Mouse (Mus musculus) megakaryocyte-erythroid progenitor cell, adult 5-6 weeks (primary cell): ENCODE results near the gene Pax7. TPM values are rescaled to one million over a fixed set of nuclear protein-coding genes. Genes with fewer than 3 reads are reported as not detected.

Experiments used
- ATAC-seq: replicated peaks from 2 replicates; pipeline ENCODE4 v1.8.0; 2016; ENCODE audit warnings: mild to moderate bottlenecking, inconsistent platforms; ENCODE audit not compliant: severe bottlenecking, poor library complexity, low FRiP score, low TSS enrichment
- total RNA-seq, 2 experiments: library from RNA; stranded (forward) in 1 of 2; stranded (reverse) in 1 of 2; fragments of 200-1000, 215-1000 nt in 1 of 2; fragments of >200 nt in 1 of 2; fragmentation: Nextera tagmentation in 1 of 2; gene quantifications; 2 replicates each; pipeline ENCODE4 v1.2.3; 2014 to 2017

Gene Pax7
- total RNA-seq, 2 experiments from 2014 or later = not detected

DNA sequence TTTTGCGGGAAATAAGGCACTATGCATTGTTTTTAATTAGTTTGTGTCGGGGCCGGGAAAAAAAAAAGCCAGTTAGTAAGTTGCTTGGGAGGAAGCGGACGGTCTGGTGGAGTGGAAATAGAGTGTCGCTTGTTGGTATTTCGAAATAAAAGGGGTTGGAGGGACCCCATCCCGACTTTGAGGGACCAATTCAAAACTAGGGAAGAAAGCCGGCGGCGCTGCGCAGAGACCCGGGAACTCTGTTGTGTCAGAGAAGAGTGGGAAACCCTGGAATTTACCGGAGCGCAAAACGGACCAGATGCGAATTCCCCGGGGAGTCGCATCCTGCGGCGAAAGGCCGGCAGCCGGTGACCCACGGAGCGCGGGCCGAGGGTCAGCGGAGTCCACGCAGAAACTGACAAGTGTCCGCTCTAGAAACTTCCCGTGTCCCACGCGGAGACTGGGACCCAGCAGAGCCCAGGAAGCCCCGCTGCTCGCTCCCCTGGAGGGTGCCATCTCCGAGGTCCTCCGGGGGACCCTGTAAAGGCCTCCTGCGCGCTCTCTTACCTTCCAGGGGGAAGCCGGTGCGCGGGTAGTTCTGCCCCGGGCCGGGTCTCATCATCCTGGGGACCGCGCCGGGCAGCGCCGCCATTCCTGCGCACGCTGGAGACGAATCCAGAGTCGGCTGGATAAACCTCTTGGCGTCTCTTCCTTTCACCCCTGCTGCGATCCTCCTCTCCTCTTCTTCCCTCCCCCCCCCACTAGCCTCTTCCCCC, 870 bp downstream of the Pax7 start:
- ATAC-seq = no peak

DNA sequence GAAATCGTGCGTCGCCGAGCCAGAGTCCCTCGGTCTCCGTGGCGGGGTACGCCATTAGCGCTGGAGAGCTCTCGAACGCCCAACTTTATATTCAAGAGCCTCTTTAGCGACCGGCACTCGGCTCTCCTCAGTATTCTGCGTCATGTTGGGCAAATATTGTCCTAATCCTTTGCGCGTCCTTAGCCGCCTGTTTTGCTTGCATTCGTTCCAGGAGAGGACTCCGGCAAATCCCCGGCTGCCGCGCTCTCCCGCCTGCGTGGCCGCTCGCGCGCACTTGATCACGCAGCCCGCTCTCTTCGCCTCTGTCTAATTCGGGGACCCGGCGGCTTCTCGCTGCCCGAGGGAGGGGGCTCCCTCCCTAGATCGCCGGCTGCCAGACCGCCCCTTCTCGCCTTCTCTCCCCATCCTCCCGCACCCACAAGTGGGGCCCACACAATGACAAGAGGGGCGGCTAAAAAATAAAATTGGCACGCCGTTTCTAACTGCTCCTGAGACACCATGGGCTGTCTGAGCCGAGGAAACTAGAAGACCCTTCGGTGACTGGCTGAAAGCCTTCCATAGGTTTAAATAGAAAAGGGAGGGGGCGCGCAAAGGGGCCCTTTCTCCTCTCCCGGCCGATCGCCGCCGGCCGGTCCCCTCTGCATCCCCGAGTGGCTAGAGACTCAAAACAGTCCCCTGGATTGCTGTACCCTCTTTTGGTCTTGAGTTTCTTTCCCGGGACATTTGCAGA, 1.7 kb downstream of the Pax7 start:
- no peak for ATAC-seq

GRCm38 (mm10) chr4:139830581-139831387, 2.5 kb downstream of the Pax7 start:
- no peak for ATAC-seq

- no peak for ATAC-seq
Measured at GRCm38 (mm10) chr4:139830053-139830452, 3.3 kb downstream of the Pax7 start.

- ATAC-seq = no peak
Measured at GRCm38 (mm10) chr4:139828871-139829590, 4.3 kb downstream of the Pax7 start.

DNA sequence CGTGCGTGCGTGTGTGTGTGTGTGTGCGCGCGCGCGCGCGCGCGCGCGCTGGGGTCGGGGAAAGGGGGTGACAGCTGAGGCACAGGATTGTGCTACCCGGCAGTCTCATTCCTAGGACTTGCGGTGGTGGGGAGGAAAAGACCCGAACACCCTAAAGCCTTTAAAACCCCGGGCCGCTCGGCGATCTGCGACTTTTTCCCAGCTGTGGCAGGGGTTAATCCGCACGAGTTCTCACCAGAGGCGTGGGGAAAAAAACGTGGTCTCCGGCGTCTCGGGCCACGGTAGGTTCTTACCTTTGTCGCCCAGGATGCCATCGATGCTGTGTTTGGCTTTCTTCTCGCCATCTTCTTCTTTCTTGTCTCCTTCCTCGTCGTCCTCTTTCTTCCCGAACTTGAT, 5.0 kb downstream of the Pax7 start:
- no peak for ATAC-seq

- ATAC-seq = no peak
Measured at GRCm38 (mm10) chr4:139827501-139828282, 5.6 kb downstream of the Pax7 start.

DNA sequence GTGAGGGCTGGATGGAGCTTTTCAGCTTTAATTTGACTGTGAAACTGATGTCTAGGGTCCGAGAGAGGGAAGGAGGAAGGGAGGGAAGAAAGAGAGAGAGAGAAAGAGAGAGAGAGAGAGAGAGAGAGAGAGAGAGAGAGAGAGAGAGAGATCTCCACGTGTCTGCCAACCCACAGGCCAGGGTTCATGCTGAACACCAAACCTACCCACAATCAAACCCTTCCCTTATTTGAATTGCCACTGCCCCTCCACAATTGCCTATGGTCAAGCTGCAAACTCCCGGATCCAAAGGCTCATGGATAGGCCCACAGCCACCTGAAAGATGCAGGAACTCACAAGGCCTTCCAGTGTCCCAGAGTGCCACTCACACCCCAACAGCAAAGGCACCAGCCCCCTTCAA, 7.1 kb downstream of the Pax7 start:
- ATAC-seq = no peak

DNA sequence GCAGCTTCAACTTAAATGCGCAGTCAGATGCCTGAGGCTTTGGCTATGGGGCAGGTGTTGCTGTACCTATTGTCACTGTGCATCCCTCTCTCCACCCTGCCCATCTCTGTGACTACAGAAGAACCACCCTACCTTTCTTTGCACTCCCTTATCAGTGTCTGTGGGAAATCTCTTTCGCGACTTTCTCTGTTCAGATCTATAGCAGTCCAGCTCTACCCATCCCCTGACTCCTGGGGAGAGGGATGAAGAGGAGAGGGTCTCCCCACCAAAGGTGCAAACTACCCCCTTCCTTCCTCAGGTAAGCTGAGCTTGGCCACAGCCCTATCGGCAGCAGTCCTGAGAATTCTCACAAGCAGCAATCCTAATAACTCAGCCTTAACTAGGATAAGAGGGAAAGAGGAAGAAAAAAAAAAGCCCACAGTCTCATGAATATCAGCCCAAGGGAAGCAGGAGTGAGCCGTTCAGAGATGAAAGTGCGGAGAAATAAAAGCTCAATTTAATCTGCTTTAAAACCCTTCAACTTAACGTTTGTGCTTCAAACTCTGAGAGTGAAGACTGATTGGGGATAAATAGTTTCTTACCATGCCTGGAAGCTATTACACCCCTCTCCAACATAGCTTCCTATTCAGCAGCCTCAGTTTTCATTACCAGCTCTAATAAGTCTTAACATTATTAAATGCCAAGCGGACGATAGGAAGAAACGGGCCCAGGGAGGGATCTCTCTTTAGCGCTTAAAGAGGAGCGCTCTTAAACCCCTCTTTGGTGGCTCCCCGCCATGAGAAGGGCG, 7.8 kb downstream of the Pax7 start:
- ATAC-seq = no peak

DNA sequence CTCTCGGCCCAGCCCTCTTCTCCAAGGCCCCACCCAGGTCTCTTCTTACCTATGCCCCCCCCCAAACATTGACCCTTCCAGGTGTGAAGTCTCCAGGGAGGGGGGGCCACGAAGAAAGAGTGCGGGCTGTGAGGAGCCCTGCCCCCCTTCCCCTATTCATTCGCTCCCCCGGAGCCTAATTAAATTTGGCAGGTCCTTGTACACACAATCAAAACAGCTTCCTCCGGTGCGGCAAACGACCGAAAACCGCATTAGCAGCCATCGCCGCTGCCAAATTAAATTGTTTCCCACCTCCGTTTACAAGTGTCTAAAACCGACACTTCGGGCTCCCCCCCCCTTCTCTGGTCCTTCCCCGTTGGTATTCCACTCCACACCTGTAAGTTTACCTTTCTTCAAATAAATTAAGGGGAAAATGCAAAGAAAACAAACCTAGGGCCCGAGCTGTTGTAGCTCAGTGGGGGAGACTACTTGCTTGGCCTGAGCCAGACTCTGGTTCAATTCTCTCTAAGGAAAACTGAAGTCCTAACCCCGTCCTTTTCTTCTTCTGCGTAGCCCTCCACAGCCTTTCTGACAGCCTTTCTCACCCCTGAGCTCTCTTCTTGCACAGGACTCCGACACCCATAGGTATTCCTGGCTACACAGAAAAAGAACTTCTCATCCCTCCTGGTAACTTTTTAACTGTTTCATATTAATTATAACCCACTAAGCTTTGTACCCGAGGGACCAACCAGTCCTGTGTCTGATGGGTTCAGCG, 8.6 kb downstream of the Pax7 start:
- ATAC-seq = no peak

DNA sequence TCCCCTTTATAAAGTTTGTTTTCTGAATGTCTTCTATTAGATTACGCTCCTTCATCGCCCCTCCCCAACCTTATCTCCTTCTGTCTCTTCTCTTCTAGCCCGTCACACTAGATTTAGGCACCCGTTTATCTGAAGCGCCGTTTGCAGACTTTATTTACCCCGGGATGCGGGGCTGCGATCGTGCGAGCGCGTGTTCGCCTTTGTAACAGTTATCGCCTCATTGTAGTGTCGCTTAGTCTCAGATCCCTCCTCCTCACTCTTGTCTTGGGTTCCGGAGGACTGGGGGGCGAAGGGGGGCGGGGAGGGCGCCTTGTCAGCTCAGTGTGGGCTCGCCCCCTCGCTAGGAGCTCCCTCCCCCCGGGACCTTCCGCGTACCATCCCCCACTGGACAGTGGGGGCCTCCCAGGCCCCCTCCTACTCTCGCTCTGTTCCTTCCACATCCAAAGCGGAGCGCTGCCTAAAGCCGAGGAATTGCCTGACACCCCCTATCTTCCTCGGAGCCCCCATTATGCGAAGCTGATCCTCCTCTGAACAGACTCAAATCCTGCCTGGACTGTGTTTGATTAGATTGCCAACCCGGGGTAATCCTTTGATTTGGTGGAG, 9.4 kb downstream of the Pax7 start:
- no peak for ATAC-seq

GRCm38 (mm10) chr4:139823138-139823869, 10.0 kb downstream of the Pax7 start:
- no peak for ATAC-seq

GRCm38 (mm10) chr4:139822214-139823137, 10.9 kb downstream of the Pax7 start:
- no peak for ATAC-seq

DNA sequence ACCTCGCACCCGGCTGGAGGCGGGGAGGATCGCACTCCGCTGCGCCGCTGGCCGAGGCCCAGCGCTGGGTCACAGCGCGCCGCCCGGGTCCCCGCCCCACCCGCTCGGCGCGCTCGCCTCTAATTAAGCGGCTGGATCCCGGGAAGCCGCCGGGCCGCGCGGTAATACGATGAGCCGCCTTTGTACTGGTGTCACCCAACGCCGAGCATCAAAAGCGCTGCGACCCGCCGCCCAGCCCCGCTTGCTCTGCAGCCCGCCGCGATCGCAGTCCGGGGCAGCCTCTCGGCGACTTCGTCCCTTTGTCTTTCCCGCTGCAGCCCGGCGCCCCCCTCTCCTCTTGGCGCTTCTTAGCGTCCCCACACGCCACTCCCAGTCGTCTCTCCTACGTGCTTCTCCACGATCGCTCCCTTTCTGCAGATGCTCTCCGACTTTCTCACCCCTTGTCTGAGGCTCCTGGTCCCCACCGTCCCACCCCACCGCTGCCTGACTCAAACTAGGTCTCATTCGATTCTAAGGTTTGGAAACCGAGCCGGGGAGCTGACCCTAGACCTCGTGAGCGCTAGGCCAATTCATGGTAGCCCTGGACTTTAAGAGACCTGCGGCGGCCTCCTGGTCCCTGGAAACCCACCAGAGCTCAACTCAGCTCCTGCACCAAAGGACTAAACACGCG, 11.7 kb downstream of the Pax7 start:
- ATAC-seq = no peak

- no peak for ATAC-seq
Measured at GRCm38 (mm10) chr4:139821071-139821470, 12.3 kb downstream of the Pax7 start.
